Mouse (Mus musculus): ENCODE results near the gene Olfr420.

DNA sequence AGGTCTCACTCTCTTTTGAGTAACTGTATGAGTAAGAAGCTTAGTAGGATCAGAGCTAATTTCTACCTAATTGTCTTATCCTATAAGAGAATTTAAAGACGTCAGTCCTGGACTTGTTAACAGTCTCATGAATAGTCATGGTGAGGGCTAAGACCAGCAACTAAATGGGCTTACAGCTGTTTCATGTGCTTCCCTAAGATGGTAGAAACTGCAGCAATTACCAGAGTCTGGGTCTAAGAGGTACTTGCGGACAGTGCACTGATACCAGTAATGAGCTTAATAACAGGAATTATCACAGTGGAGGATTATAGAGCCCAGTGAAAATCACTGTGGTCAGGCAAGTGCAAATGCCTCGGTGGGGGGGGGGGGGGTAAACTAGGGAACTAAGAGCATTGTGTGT lies 23.4 kb upstream of the Olfr420 start:
- TF ChIP-seq GATA1 (IDR thresholded peaks at IDR 0.05; ENCODE audit: borderline replicate concordance, low read length) (no peak), CTCF (IDR thresholded peaks at IDR 0.05; ENCODE audit: low read depth, low read length) (no peak), TAL1 (conservative IDR thresholded peaks at IDR 0.05; ENCODE audit: low read depth, low read length) (no peak)

Measured in G1E (cell line).